In genomic region chr3:85195068-85195481, GRCm38 (mm10) we compare ENCODE assay signal across 9 mouse cellular contexts.
DNase-seq lines count a peak whose midpoint lies in the region; ATAC-seq and TF ChIP-seq lines count a peak whose summit lies in the region.
"Had no signal": no experiment of that assay in that cellular context is flagged by ENCODE, and none has a peak within 500 bp of the region (broad histone marks: within the 10 kb centered on the region; RNA-seq: fewer than 3 reads in every experiment).

No protein-coding gene starts in this region.

- no peaks in the 10 kb centered on the region for H3K9me3 ChIP-seq in erythroblast, embryonic 14.5 days (ENCODE audit: control insufficient read depth, low read length)
- no peaks in the 10 kb centered on the region for H3K9me3 ChIP-seq in lung, postnatal 0 days (ENCODE audit: low read length)
- H3K9me3 ChIP-seq: midbrain, embryonic 12.5 days had no signal

- H3K36me3 ChIP-seq in erythroblast, embryonic 14.5 days (ENCODE audit: control insufficient read depth) = no peaks in the 10 kb centered on the region
- no peaks in the 10 kb centered on the region for H3K36me3 ChIP-seq in lung, postnatal 0 days (ENCODE audit: insufficient read depth, low read length)
- H3K36me3 ChIP-seq: midbrain, embryonic 12.5 days had no signal

- H3K4me3 ChIP-seq in erythroblast, embryonic 14.5 days (replicated peaks) = peak overlapping the region; percentile 56
- peak overlapping the region; percentile 20; the same call in 1 of the 2 replicates for H3K4me3 ChIP-seq in lung, postnatal 0 days (ENCODE audit: low read depth, low read length)
- H3K4me3 ChIP-seq: midbrain, embryonic 12.5 days had no signal

- peak; percentile 52; the same call in 1 of the 2 replicates for TF ChIP-seq EP300 in lung, postnatal 0 days (IDR thresholded peaks at IDR 0.05)

- no peaks in the 10 kb centered on the region for H3K27me3 ChIP-seq in erythroblast, embryonic 14.5 days (ENCODE audit: control insufficient read depth)
- H3K27me3 ChIP-seq in lung, postnatal 0 days (replicated peaks; ENCODE audit: insufficient read depth, low read length) = no peaks in the 10 kb centered on the region
- H3K27me3 ChIP-seq: midbrain, embryonic 12.5 days had no signal

- peak; percentile 21 for DNase-seq in adrenal gland, postnatal 14 days
- DNase-seq in adrenal gland, postnatal 4 days (ENCODE audit: low spot score in 2 of 2) = no peak
- peak; percentile 12 for DNase-seq in kidney, adult 11 months
- peak; percentile 69 for DNase-seq in lung, postnatal 0 days (ENCODE audit: low spot score)
- DNase-seq in thymus, postnatal 10 days (ENCODE audit: low spot score in 2 of 2) = peak; percentile 52 to 59
- DNase-seq in cerebellum, postnatal 36 days = no peak

- peaks cover 2% of the 10 kb centered on the region; the same call in 1 of the 2 replicates for H3K4me1 ChIP-seq in erythroblast, embryonic 14.5 days (ENCODE audit: control insufficient read depth)
- no peaks in the 10 kb centered on the region for H3K4me1 ChIP-seq in lung, postnatal 0 days (ENCODE audit: insufficient read depth, low read depth, low read length)
- H3K4me1 ChIP-seq: midbrain, embryonic 12.5 days had no signal

- peak overlapping the region; percentile 42 for H3K4me2 ChIP-seq in lung, postnatal 0 days (replicated peaks; ENCODE audit: low read depth, low read length)
- H3K4me2 ChIP-seq: midbrain, embryonic 12.5 days had no signal

- peak; percentile 80 for ATAC-seq in lung, postnatal 0 days
- no peak for ATAC-seq in frontal cortex, adult (ENCODE audit: low TSS enrichment)

- WGBS in lung, postnatal 0 days = 36% methylated on average over 8 of the region's 8 CpGs

- H3K27ac ChIP-seq in lung, postnatal 0 days (ENCODE audit: low read length) = peak overlapping the region; percentile 44; the same call in 1 of the 2 replicates
- H3K27ac ChIP-seq: midbrain, embryonic 12.5 days had no signal

- TF ChIP-seq CTCF in lung, postnatal 0 days (IDR thresholded peaks at IDR 0.05) = no peak

- no peak overlapping the region for H3K9ac ChIP-seq in lung, postnatal 0 days (replicated peaks; ENCODE audit: low read depth)
- H3K9ac ChIP-seq: midbrain, embryonic 12.5 days had no signal

Comparison
In these comparisons a context has a peak if more than half of its experiments do, and no peak if none do; other contexts are left out.
1. DNase-seq: peak in adrenal gland, postnatal 14 days (single experiment), kidney, adult 11 months (single experiment), lung, postnatal 0 days (single experiment) and thymus, postnatal 10 days (2 of 2); none in adrenal gland, postnatal 4 days (0 of 2) and cerebellum, postnatal 36 days (0 of 2).